Mouse (Mus musculus) erythroblast, embryonic 14.5 days (primary cell): ENCODE measurements around the gene Adarb1.

ENCODE experiments used
- GATA1 ChIP-seq: IDR thresholded peaks from 2 replicates; pipeline ENCODE4 v1.6.1; 2012; ENCODE audit warnings: low read length, inconsistent platforms, mixed read lengths
- TAL1 ChIP-seq: IDR thresholded peaks from 3 replicates; pipeline ENCODE4 v1.6.1; 2012; ENCODE audit warnings: low read length, inconsistent platforms, mixed read lengths

DNA sequence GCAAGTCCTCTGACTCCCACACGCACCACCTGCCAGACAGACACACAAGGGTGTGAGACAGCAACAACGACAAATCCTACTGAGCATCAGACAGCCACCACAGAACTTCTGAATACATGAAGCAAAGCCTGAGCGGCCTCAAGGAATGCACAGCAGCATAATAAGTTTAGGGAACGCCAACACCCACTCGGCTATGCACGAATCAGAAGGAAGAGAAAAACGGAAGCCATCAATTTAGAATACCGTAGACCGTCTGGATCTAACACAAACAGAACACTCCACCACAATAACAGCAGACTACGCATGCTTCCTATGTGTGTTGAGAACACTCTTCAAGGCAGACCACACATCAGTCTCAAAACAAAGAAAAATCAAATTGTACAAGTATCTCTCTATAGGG lies 109.1 kb downstream of the Adarb1 start:
- TF ChIP-seq TAL1, result no peak
- TF ChIP-seq GATA1, result no peak
